Mouse (Mus musculus): ENCODE measurements around the gene Cyp2ab1.

Cyp2ab1 gene

DNA sequence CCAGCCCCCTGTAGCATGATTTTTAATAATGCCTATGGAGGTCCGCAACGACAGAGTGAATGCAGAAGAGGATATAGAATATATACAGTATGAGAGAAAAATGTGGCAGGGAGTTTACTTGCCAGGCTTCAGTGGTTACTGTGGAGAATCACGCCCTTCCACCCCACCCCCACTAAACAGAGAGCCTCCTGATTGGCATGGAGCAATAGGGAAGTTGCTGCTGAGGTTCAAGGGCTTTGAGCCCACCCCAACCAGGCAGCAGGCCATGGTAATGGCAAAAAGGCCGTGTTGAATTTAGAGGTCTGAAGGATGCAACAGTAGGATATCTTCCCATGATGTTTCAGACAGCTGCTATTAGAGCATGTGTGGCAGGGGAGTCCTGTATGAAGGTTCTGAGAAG is 53.9 kb downstream of the Cyp2ab1 start:
- DNase-seq (ENCODE audit: extremely low read depth, low read depth): no peak

DNA sequence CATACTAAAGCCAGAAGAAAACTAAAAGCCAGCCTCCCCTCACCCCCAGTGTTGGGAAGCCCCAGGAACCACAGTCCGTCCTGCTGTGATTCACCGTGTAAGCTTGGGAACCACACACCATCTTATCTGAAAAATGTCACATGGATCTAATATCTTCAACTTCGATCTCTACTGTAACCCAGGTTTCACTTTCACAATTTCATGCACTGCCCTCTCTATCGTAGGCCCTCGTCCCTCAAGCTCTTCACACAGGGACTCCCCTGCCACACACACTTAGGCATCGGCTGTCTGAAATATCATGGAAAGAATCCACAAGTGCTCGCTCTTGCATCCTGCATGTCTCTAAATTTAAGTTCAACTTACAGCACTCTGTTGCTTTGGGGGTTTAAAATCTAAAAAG is 60.1 kb downstream of the Cyp2ab1 start:
- no peak for DNase-seq (ENCODE audit: extremely low read depth, low read depth)
